Mouse (Mus musculus): ENCODE measurements at regions not wholly inside any gene's neighbourhood (a gene's known extent, or its start where the extent isn't known, plus 50 kb on each side); places are given as distances from the start of the nearest gene placed in this dataset.

DNA sequence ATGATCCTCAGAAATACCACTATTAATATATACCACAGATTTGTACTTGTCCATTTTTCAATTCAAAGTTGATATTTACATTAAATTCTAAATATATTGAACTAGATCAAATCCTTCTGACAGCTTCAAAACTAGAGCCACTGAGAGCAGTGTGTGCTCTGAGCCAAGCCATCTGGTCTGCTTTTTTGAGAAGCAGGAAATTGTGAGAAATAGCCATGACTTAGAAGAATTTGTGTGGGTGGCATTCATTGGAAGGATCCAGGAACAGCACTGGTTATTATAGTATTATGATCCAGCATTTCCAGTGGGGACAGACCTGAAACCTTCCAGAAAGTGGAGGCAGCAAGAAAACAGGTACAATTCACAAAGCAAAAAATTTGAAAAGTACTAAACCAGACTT is 398.7 kb upstream of the Zfp960 start:
- TF ChIP-seq POLR2A (IDR thresholded peaks at IDR 0.05; ENCODE audit: insufficient read length, low read depth), result no peak
- no peak for TF ChIP-seq MYOD1 (IDR thresholded peaks at IDR 0.05; ENCODE audit: control insufficient read depth in 1 of 3, insufficient read length in 2 of 3, low read depth in 2 of 3)

All from myocyte (in vitro differentiated cells).